Mouse (Mus musculus): ENCODE measurements around the gene Gm2663. TPM values are rescaled to one million over a fixed set of nuclear protein-coding genes. Genes with fewer than 3 reads are reported as not detected.
"Not testable (repeated sequence)": the region's sequence is repeated elsewhere in the genome, so short reads cannot be mapped to it uniquely, and the experiment has no call there.

The Gm2663 gene
- not detected in 2 replicates for polyA plus RNA-seq (2012; rRNA removed)

- H3K4me3 ChIP-seq (ENCODE audit: control insufficient read depth, low read depth, low read length); H3K36me3 ChIP-seq (ENCODE audit: control insufficient read depth, insufficient read depth, low read length); H3K4me1 ChIP-seq (ENCODE audit: control insufficient read depth, insufficient read depth, low read length): not testable (repeated sequence)
These were observed at the start of gene Gm2663 for GRCm38 (mm10) chr6:40999379-40999778. TSS of gene Gm2663 (minus strand) at chr6:40999479.

GRCm38 (mm10) chr6:41048602-41049001 is 49.3 kb upstream of the Gm2663 start:
- no peaks in the 10 kb centered on the region for H3K27me3 ChIP-seq (ENCODE audit: control insufficient read depth, insufficient read depth, low read length)
- H3K36me3 ChIP-seq (ENCODE audit: control insufficient read depth, insufficient read depth, low read length) = no peaks in the 10 kb centered on the region
- no peaks in the 10 kb centered on the region for H3K4me1 ChIP-seq (ENCODE audit: control insufficient read depth, insufficient read depth, low read length)
- H3K27ac ChIP-seq (ENCODE audit: control insufficient read depth, insufficient read depth, low read depth, low read length) = no peak overlapping the region
- no peak overlapping the region for H3K4me3 ChIP-seq (ENCODE audit: control insufficient read depth, low read depth, low read length)
- no peak for TF ChIP-seq POLR2A (IDR thresholded peaks at IDR 0.05; ENCODE audit: control insufficient read depth, low read depth, low read length)
- no peak for TF ChIP-seq CTCF (IDR thresholded peaks at IDR 0.05; ENCODE audit: control insufficient read depth, insufficient read depth, insufficient replicate concordance, low read depth, low read length)

More at GRCm38 (mm10) chr6:40999379-40999778, at the start of gene Gm2663:
- H3K27ac ChIP-seq (ENCODE audit: control insufficient read depth, insufficient read depth, low read depth, low read length); H3K27me3 ChIP-seq (ENCODE audit: control insufficient read depth, insufficient read depth, low read length): not testable (repeated sequence)

GRCm38 (mm10) chr6:41047961-41048360 is 48.7 kb upstream of the Gm2663 start:
- H3K4me1 ChIP-seq (ENCODE audit: control insufficient read depth, insufficient read depth, low read length) = no peaks in the 10 kb centered on the region
- H3K4me3 ChIP-seq (ENCODE audit: control insufficient read depth, low read depth, low read length) = no peak overlapping the region
- TF ChIP-seq CTCF (IDR thresholded peaks at IDR 0.05; ENCODE audit: control insufficient read depth, insufficient read depth, insufficient replicate concordance, low read depth, low read length) = no peak
- no peak for TF ChIP-seq POLR2A (IDR thresholded peaks at IDR 0.05; ENCODE audit: control insufficient read depth, low read depth, low read length)

DNA sequence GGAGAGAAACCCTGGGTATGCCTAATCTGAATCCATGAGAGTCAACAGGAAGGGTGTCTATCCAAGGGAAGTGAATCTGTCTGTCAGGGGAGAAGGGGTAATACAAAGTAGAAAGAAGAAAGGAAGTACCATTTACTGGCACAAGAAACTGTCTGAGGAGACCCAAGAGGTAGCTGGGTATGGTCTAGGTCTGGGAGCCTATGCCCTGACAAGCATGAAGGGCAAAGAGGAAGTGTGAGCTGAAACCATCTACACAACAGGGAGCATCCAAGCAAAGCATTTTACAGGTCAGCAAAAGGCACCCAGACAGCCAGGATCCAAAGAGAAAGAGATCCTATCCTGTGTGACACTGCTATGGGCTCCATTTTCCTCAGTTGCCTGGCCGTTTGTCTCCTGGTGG is 47.9 kb upstream of the Gm2663 start:
- Histone ChIP-seq H3K4me3 (ENCODE audit: control insufficient read depth, low read depth, low read length) (no peak overlapping the region), H3K27me3 (ENCODE audit: control insufficient read depth, insufficient read depth, low read length) (no peaks in the 10 kb centered on the region), H3K4me1 (ENCODE audit: control insufficient read depth, insufficient read depth, low read length) (no peaks in the 10 kb centered on the region), H3K36me3 (ENCODE audit: control insufficient read depth, insufficient read depth, low read length) (no peaks in the 10 kb centered on the region), H3K27ac (ENCODE audit: control insufficient read depth, insufficient read depth, low read depth, low read length) (no peak overlapping the region)
- TF ChIP-seq CTCF (IDR thresholded peaks at IDR 0.05; ENCODE audit: control insufficient read depth, insufficient read depth, insufficient replicate concordance, low read depth, low read length) = no peak
- no peak for TF ChIP-seq POLR2A (IDR thresholded peaks at IDR 0.05; ENCODE audit: control insufficient read depth, low read depth, low read length)

More at GRCm38 (mm10) chr6:41047961-41048360, 48.7 kb upstream of the Gm2663 start:
- H3K27me3 ChIP-seq (ENCODE audit: control insufficient read depth, insufficient read depth, low read length) = no peaks in the 10 kb centered on the region
- H3K27ac ChIP-seq (ENCODE audit: control insufficient read depth, insufficient read depth, low read depth, low read length) = no peak overlapping the region
- H3K36me3 ChIP-seq (ENCODE audit: control insufficient read depth, insufficient read depth, low read length) = no peaks in the 10 kb centered on the region

DNA sequence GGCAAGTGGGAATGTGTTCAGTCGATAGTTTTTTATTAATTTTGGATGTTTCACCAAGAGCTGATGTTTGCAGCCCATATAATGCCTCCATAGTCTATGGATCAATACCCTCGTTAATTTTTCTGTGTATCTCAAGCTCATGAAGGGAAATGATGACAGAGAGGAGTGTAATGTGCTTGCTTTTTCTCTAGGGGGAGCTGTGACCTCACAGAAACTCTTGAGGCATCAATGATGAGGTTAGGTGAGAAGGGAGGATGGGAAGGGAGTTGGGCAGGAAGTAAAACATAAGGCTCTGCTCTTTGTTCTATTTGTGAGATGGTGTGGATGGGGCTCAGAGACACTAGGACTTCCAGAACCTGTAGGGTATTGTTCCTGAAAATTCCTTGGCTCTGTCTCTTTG is 47.3 kb upstream of the Gm2663 start:
- Histone ChIP-seq H3K27me3 (ENCODE audit: control insufficient read depth, insufficient read depth, low read length) (no peaks in the 10 kb centered on the region), H3K4me1 (ENCODE audit: control insufficient read depth, insufficient read depth, low read length) (no peaks in the 10 kb centered on the region), H3K4me3 (ENCODE audit: control insufficient read depth, low read depth, low read length) (no peak overlapping the region), H3K36me3 (ENCODE audit: control insufficient read depth, insufficient read depth, low read length) (no peaks in the 10 kb centered on the region), H3K27ac (ENCODE audit: control insufficient read depth, insufficient read depth, low read depth, low read length) (no peak overlapping the region)
- TF ChIP-seq CTCF (IDR thresholded peaks at IDR 0.05; ENCODE audit: control insufficient read depth, insufficient read depth, insufficient replicate concordance, low read depth, low read length) (no peak), POLR2A (IDR thresholded peaks at IDR 0.05; ENCODE audit: control insufficient read depth, low read depth, low read length) (no peak)

GRCm38 (mm10) chr6:41044753-41045152 is 45.5 kb upstream of the Gm2663 start:
- no peak for TF ChIP-seq POLR2A (IDR thresholded peaks at IDR 0.05; ENCODE audit: control insufficient read depth, low read depth, low read length)
- no peak for TF ChIP-seq CTCF (IDR thresholded peaks at IDR 0.05; ENCODE audit: control insufficient read depth, insufficient read depth, insufficient replicate concordance, low read depth, low read length)
- no peaks in the 10 kb centered on the region for H3K27me3 ChIP-seq (ENCODE audit: control insufficient read depth, insufficient read depth, low read length)
- H3K4me1 ChIP-seq (ENCODE audit: control insufficient read depth, insufficient read depth, low read length) = no peaks in the 10 kb centered on the region
- H3K36me3 ChIP-seq (ENCODE audit: control insufficient read depth, insufficient read depth, low read length) = no peaks in the 10 kb centered on the region
- no peak overlapping the region for H3K4me3 ChIP-seq (ENCODE audit: control insufficient read depth, low read depth, low read length)
- no peak overlapping the region for H3K27ac ChIP-seq (ENCODE audit: control insufficient read depth, insufficient read depth, low read depth, low read length)

- Histone ChIP-seq H3K4me3 (ENCODE audit: control insufficient read depth, low read depth, low read length) (no peak overlapping the region), H3K4me1 (ENCODE audit: control insufficient read depth, insufficient read depth, low read length) (no peaks in the 10 kb centered on the region), H3K36me3 (ENCODE audit: control insufficient read depth, insufficient read depth, low read length) (no peaks in the 10 kb centered on the region), H3K27me3 (ENCODE audit: control insufficient read depth, insufficient read depth, low read length) (no peaks in the 10 kb centered on the region), H3K27ac (ENCODE audit: control insufficient read depth, insufficient read depth, low read depth, low read length) (no peak overlapping the region)
- TF ChIP-seq POLR2A (IDR thresholded peaks at IDR 0.05; ENCODE audit: control insufficient read depth, low read depth, low read length) = no peak
- TF ChIP-seq CTCF (IDR thresholded peaks at IDR 0.05; ENCODE audit: control insufficient read depth, insufficient read depth, insufficient replicate concordance, low read depth, low read length) = no peak
These were observed 45.0 kb upstream of the Gm2663 start for GRCm38 (mm10) chr6:41044314-41044713.

DNA sequence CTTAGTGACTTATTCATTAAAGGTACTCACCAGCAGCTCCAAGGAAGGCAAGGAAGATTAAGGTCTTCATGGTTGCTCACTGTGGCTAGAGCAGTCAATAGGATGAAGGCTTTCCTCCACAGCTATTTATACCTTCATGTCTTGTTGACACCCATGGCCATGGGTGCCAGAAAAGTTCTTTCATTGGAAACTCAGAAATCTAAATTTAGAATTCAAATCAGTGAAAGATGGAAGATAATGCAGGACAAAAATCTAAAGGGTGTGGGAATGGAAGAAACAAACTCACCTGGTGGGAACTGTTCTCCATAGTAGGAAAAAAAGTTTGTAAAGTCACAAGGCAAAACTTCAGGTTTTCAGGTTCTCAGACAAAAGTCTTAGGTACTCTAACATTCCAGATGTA is 36.1 kb upstream of the Gm2663 start, which contains the start of gene 2210010C04Rik:
Gene 2210010C04Rik, minus strand, starts transcription at position 101 of the 400 bp plus-strand sequence.
- Histone ChIP-seq H3K36me3 (ENCODE audit: control insufficient read depth, insufficient read depth, low read length) (no peaks in the 10 kb centered on the region), H3K27ac (ENCODE audit: control insufficient read depth, insufficient read depth, low read depth, low read length) (no peak within 1 kb of the TSS), H3K27me3 (ENCODE audit: control insufficient read depth, insufficient read depth, low read length) (no peaks in the 10 kb centered on the region), H3K4me3 (ENCODE audit: control insufficient read depth, low read depth, low read length) (no peak within 1 kb of the TSS), H3K4me1 (ENCODE audit: control insufficient read depth, insufficient read depth, low read length) (no peaks in the 10 kb centered on the region)
- no peak for TF ChIP-seq POLR2A (IDR thresholded peaks at IDR 0.05; ENCODE audit: control insufficient read depth, low read depth, low read length)
- no peak for TF ChIP-seq CTCF (IDR thresholded peaks at IDR 0.05; ENCODE audit: control insufficient read depth, insufficient read depth, insufficient replicate concordance, low read depth, low read length)
